Mouse (Mus musculus) brain, embryonic 14.5 days (tissue): ENCODE measurements around the gene Dnlz.

Source experiments
- CTCF ChIP-seq: fragments of 200-500 bp; IDR thresholded peaks from 2 replicates; pipeline ENCODE4 v1.5.1; 2012; ENCODE audit warnings: inconsistent platforms, mild to moderate bottlenecking, moderate library complexity, borderline replicate concordance; ENCODE audit not compliant: insufficient read depth, insufficient read length; ENCODE audit errors: extremely low read depth
- POLR2A ChIP-seq: fragments of 200-500 bp; IDR thresholded peaks from 2 replicates; pipeline ENCODE4 v1.6.1; 2012; ENCODE audit warnings: mild to moderate bottlenecking, inconsistent platforms, borderline replicate concordance; ENCODE audit not compliant: poor library complexity, insufficient read depth, insufficient read length, severe bottlenecking; ENCODE audit errors: extremely low read depth

DNA sequence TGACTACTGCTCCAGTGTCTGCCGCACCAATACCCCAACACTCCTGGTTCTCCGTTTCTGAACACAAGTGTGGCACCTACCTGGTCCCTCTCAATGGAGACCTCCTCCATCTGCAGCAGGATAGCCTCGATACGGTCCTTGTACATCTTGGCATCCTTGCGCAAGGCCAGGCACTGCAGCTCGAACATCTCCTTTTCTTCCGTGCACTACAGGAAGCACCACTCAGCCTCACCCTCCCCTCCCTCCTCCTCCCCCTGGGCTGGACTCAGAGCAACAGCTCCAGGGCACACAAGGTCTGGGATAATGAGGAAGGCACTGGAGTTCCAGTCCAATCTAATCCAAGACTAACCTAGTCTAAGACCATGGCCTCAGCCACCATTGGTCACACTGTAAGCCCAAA lies 4.8 kb upstream of the Dnlz start:
- TF ChIP-seq CTCF (no peak), POLR2A (no peak)
